Mouse (Mus musculus) c-Kit-positive CD71-positive TER-119-negative erythroid progenitor cells, embryonic 14.5 days (primary cell): ENCODE results near the gene Frrs1l.

Experiments
- DNase-seq: peaks from one replicate; pipeline ENCODE4 v3.0.0-alpha.2; 2013; ENCODE audit warnings: low read depth

The Frrs1l gene

GRCm38 (mm10) chr4:56965586-56966179 is 24.5 kb downstream of the Frrs1l start:
- DNase-seq, result no peak

GRCm38 (mm10) chr4:56963687-56964086 is 26.5 kb downstream of the Frrs1l start:
- DNase-seq, result no peak

GRCm38 (mm10) chr4:56961320-56961925 is 28.8 kb downstream of the Frrs1l start:
- DNase-seq, result no peak

GRCm38 (mm10) chr4:56957518-56957917 is 32.7 kb downstream of the Frrs1l start:
- no peak for DNase-seq

GRCm38 (mm10) chr4:56953235-56953634 is 37.0 kb downstream of the Frrs1l start:
- DNase-seq, result no peak

GRCm38 (mm10) chr4:56951701-56952100 is 38.5 kb downstream of the Frrs1l start:
- DNase-seq, result no peak

- no peak for DNase-seq
These were observed 40.7 kb downstream of the Frrs1l start for GRCm38 (mm10) chr4:56949494-56949893.

- DNase-seq, result peak; percentile 88
These were observed 43.2 kb downstream of the Frrs1l start, which contains the start of gene Tmem245 for GRCm38 (mm10) chr4:56946641-56947640. TSS of gene Tmem245 (minus strand) at chr4:56947437.

GRCm38 (mm10) chr4:56946180-56946579 is 44.0 kb downstream of the Frrs1l start:
- peak; percentile 27 for DNase-seq

- no peak for DNase-seq
These were observed 45.9 kb downstream of the Frrs1l start for GRCm38 (mm10) chr4:56944286-56944685.

- DNase-seq, result no peak
These were observed 46.9 kb downstream of the Frrs1l start for GRCm38 (mm10) chr4:56943258-56943657.

- no peak for DNase-seq
These were observed 47.6 kb downstream of the Frrs1l start for GRCm38 (mm10) chr4:56942567-56942966.

- DNase-seq, result no peak
These were observed 48.7 kb downstream of the Frrs1l start for GRCm38 (mm10) chr4:56941481-56941880.

- DNase-seq, result no peak
These were observed 53.1 kb downstream of the Frrs1l start for GRCm38 (mm10) chr4:56937136-56937535.

GRCm38 (mm10) chr4:56935327-56935726 is 54.9 kb downstream of the Frrs1l start:
- DNase-seq, result no peak

- DNase-seq, result no peak
These were observed 57.0 kb downstream of the Frrs1l start for GRCm38 (mm10) chr4:56933154-56933553.

- no peak for DNase-seq
These were observed 58.1 kb downstream of the Frrs1l start for GRCm38 (mm10) chr4:56932096-56932495.

GRCm38 (mm10) chr4:56930312-56930711 is 59.9 kb downstream of the Frrs1l start:
- no peak for DNase-seq

- DNase-seq, result no peak
These were observed 63.2 kb downstream of the Frrs1l start for GRCm38 (mm10) chr4:56926971-56927370.

GRCm38 (mm10) chr4:56922229-56922628 is 68.0 kb downstream of the Frrs1l start:
- no peak for DNase-seq

- DNase-seq, result no peak
These were observed 74.4 kb downstream of the Frrs1l start for GRCm38 (mm10) chr4:56915732-56916325.

- no peak for DNase-seq
These were observed 75.4 kb downstream of the Frrs1l start for GRCm38 (mm10) chr4:56914761-56915160.
